Mouse (Mus musculus): ENCODE results near the gene Upk3a. TPM values are rescaled to one million over a fixed set of nuclear protein-coding genes. Genes with fewer than 3 reads are reported as not detected.
"Not testable (repeated sequence)": the region's sequence is repeated elsewhere in the genome, so short reads cannot be mapped to it uniquely, and the experiment has no call there.

The Upk3a gene
- polyA plus RNA-seq, 1 experiment from 2014 or later, result 2.2 TPM

DNA sequence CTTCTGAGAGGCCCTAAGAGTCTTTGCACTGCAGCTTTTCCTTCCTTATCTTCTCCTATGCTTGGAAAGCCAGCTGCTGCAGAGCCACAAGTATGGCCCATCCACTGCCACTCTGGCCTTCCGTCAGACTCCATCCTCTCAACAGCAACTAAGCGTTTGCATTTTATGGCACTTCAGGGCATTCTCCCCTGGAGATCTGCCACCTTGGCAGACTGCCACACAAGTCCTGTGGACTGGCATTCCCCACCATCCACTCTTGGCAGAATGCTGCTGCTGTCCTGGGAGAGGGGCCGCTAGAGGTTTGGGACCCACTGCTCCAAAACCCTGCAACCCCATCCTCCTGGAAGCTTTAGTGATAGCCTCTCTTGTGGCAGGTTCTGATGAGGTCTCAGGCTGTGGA is 14.9 kb downstream of the Upk3a start:
- no peaks in the 10 kb centered on the region for H3K36me3 ChIP-seq (ENCODE audit: control insufficient read depth, insufficient read depth)
- 47% methylated on average over 3 of the region's 3 CpGs for WGBS
- no peak overlapping the region for H3K4me3 ChIP-seq (ENCODE audit: low read depth, low read length)
- TF ChIP-seq CTCF (IDR thresholded peaks at IDR 0.05; ENCODE audit: low read depth), result no peak
- peak overlapping the region; percentile 50; the same call in 1 of the 2 replicates for H3K27ac ChIP-seq (ENCODE audit: low read depth, low read length)
- no peaks in the 10 kb centered on the region for H3K9me3 ChIP-seq (ENCODE audit: control insufficient read depth)
- H3K9ac ChIP-seq (ENCODE audit: low read depth, low read length), result no peak overlapping the region
- no peak for ATAC-seq
- no peaks in the 10 kb centered on the region for H3K27me3 ChIP-seq (replicated peaks; ENCODE audit: control insufficient read depth, insufficient read depth, low read length)
- peaks cover 4% of the 10 kb centered on the region; the same call in 1 of the 2 replicates for H3K4me1 ChIP-seq (replicated peaks; ENCODE audit: control insufficient read depth, insufficient read depth, low read length)
- no peak overlapping the region for H3K4me2 ChIP-seq (replicated peaks; ENCODE audit: low read depth)

DNA sequence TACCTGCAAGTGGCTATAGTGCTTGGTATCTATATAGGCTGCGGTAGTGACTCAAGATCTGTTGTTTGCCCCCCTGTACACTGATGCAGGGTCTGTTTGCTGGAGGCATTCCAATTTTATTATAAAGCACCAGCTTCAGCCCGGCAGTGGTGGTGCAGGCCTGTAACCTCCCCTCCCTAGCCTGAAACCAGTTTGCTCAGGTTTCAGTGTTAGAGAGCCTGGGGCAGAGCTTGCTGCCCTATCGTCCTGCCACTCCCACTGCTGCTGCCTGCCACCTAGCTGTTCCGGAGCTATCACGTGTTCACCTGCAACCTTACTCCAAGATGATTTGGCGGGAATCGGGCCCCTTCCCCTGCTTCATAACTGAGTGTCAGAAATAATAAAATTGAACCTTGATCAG is 17.0 kb downstream of the Upk3a start:
- not testable (repeated sequence) for H3K9ac ChIP-seq (ENCODE audit: low read depth, low read length); H3K36me3 ChIP-seq (ENCODE audit: control insufficient read depth, insufficient read depth); H3K4me1 ChIP-seq (replicated peaks; ENCODE audit: control insufficient read depth, insufficient read depth, low read length); H3K4me3 ChIP-seq (ENCODE audit: low read depth, low read length); H3K27me3 ChIP-seq (replicated peaks; ENCODE audit: control insufficient read depth, insufficient read depth, low read length); H3K9me3 ChIP-seq (ENCODE audit: control insufficient read depth); H3K4me2 ChIP-seq (replicated peaks; ENCODE audit: low read depth)
- TF ChIP-seq CTCF (IDR thresholded peaks at IDR 0.05; ENCODE audit: low read depth), result peak; percentile 34; the same call in 1 of the 2 replicates
- 0 out of 2 replicates have a peak, but pooled peaks have one; percentile 5 for ATAC-seq
- 0 out of 2 replicates have a peak overlapping the region, but pooled peaks have one; percentile 28 for H3K27ac ChIP-seq (ENCODE audit: low read depth, low read length)
- 24% methylated on average over 7 of the region's 7 CpGs for WGBS

DNA sequence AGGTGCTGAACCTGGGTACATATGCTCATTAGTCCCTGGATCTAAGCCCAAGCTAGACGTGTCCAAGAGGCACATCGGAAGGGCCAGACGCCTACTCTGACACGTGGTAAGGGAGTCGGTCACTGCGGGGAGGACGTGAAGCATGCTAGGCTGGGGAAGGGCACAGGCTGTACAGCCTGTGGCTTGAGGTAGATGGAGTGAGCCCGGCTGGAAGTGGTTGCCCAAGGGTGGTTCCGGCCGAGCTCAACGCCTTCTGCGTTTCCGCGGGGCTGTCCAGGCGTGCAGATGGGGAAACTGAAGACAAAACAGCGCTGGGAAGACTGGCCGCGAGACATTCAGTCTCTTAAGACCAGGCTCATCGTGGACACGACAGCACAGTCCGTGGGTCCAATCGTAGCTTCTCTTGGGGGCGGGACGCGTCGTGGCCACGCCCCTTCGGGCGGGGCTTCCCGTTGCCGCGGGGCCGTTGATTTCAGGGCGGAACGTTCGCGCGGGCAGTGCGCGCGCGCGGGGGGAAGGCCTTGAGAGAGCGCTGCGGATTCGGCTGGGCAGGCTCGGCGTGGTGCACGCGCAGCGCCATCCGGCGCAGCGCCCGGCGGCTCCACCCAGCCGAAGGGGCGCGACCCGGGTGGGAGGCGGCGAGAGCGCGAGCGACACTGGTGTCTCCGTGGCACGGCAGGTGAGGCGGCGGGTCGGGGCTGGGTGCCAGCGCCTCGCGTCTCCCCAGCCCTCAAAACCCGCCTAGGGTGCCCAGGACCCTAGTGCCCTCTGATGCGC is 19.8 kb downstream of the Upk3a start:
- peak overlapping the region; percentile 78 for H3K4me3 ChIP-seq (ENCODE audit: low read depth, low read length)
- H3K36me3 ChIP-seq (ENCODE audit: control insufficient read depth, insufficient read depth), result no peaks in the 10 kb centered on the region
- peak overlapping the region; percentile 69 for H3K9ac ChIP-seq (ENCODE audit: low read depth, low read length)
- no peaks in the 10 kb centered on the region for H3K27me3 ChIP-seq (replicated peaks; ENCODE audit: control insufficient read depth, insufficient read depth, low read length)
- peak; percentile 93 for ATAC-seq
- under 1% methylated on average over 70 of the region's 75 CpGs for WGBS
- no peaks in the 10 kb centered on the region for H3K9me3 ChIP-seq (ENCODE audit: control insufficient read depth)
- peak overlapping the region; percentile 90 for H3K4me2 ChIP-seq (replicated peaks; ENCODE audit: low read depth)
- TF ChIP-seq CTCF (IDR thresholded peaks at IDR 0.05; ENCODE audit: low read depth), result peak; percentile 38
- peaks cover 6% of the 10 kb centered on the region; the same call in 1 of the 2 replicates for H3K4me1 ChIP-seq (replicated peaks; ENCODE audit: control insufficient read depth, insufficient read depth, low read length)
- H3K27ac ChIP-seq (ENCODE audit: low read depth, low read length), result peak overlapping the region; percentile 54

GRCm38 (mm10) chr15:85037343-85037690 is 20.4 kb downstream of the Upk3a start:
- ATAC-seq, result no peak

DNA sequence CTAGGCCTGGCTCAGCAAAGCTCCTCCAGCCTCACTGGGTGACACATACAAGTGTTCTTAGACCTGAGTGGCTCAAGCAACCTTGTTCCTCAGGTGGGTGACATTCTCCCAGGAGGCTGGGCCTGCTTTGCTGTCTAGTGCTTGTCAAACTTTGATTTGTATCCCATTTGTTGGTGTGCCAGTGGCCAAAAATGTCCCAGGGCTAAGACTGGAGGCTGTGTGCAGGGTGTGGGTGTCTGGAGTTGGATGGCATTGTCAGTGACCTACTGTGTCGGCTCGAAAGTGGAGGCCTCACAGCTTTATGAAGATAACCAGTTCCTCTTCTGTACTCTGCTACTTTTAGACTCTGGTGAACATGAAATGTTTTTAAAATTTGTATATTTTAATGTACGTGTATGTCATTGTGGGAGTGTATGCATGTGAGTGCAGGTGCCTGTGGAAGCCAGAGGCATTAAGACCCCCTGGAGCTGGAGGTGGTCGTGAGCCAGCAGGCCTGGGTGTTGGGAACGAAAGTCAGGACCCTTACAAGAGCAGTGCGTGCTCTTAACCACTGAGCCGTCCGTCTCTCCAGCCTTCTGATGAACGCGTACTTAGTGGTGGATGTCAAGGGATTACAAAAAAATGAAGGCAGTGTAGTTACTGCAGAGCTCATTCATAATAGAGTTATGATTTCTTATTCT is 24.7 kb downstream of the Upk3a start:
- Histone ChIP-seq H3K27me3 (replicated peaks; ENCODE audit: control insufficient read depth, insufficient read depth, low read length) (no peaks in the 10 kb centered on the region), H3K4me1 (replicated peaks; ENCODE audit: control insufficient read depth, insufficient read depth, low read length) (0 out of 2 replicates have a peak, but pooled peaks cover 4% of the 10 kb centered on the region), H3K9ac (ENCODE audit: low read depth, low read length) (no peak overlapping the region), H3K4me3 (ENCODE audit: low read depth, low read length) (no peak overlapping the region), H3K9me3 (ENCODE audit: control insufficient read depth) (no peaks in the 10 kb centered on the region), H3K4me2 (replicated peaks; ENCODE audit: low read depth) (no peak overlapping the region), H3K36me3 (ENCODE audit: control insufficient read depth, insufficient read depth) (peaks cover 13% of the 10 kb centered on the region), H3K27ac (ENCODE audit: low read depth, low read length) (peak overlapping the region; percentile 52)
- ATAC-seq, result no peak
- 77% methylated on average over 10 of the region's 10 CpGs for WGBS
- TF ChIP-seq CTCF (IDR thresholded peaks at IDR 0.05; ENCODE audit: low read depth), result no peak

More at GRCm38 (mm10) chr15:85037343-85037690, 20.4 kb downstream of the Upk3a start:
- peak overlapping the region; percentile 54 for H3K27ac ChIP-seq (ENCODE audit: low read depth, low read length)
- H3K4me2 ChIP-seq (replicated peaks; ENCODE audit: low read depth), result peak overlapping the region; percentile 90
- no peak for TF ChIP-seq CTCF (IDR thresholded peaks at IDR 0.05; ENCODE audit: low read depth)
- H3K4me3 ChIP-seq (ENCODE audit: low read depth, low read length), result peak overlapping the region; percentile 78
- H3K27me3 ChIP-seq (replicated peaks; ENCODE audit: control insufficient read depth, insufficient read depth, low read length), result no peaks in the 10 kb centered on the region
- H3K36me3 ChIP-seq (ENCODE audit: control insufficient read depth, insufficient read depth), result no peaks in the 10 kb centered on the region
- H3K9ac ChIP-seq (ENCODE audit: low read depth, low read length), result peak overlapping the region; percentile 69
- peaks cover 8% of the 10 kb centered on the region; the same call in 1 of the 2 replicates for H3K4me1 ChIP-seq (replicated peaks; ENCODE audit: control insufficient read depth, insufficient read depth, low read length)
- no peaks in the 10 kb centered on the region for H3K9me3 ChIP-seq (ENCODE audit: control insufficient read depth)
- WGBS, result 5% methylated on average over 8 of the region's 8 CpGs

DNA sequence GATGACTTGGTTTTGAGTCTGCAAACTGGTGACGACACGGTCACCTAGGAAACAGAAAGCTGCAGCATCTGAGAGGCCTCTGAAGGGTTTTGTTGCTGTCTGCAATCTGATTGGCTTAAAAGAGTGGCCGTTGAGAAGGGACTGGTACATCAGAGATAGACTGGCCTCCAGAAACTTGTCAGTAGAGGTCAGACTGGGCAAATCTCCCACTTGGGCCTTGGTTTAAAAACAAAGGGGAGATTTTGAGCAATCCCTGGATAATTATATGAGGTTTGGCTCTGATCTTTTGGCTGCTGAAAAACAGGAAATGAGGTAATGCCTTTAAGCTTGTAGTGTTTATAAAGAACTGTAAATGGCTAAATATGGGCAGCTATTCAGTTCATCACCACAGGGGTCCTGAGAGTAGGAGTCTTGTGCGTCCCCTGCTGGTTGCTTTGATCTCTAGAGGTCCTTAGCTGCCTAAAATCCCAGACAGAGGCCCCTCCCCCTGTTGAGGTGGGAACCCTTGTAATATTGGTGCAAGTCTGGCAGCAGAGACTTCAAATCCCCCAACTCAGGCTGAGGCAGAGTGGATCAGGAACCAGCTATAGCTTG is 25.5 kb downstream of the Upk3a start:
- no peak overlapping the region for H3K9ac ChIP-seq (ENCODE audit: low read depth, low read length)
- H3K27me3 ChIP-seq (replicated peaks; ENCODE audit: control insufficient read depth, insufficient read depth, low read length), result no peaks in the 10 kb centered on the region
- H3K9me3 ChIP-seq (ENCODE audit: control insufficient read depth), result no peaks in the 10 kb centered on the region
- H3K36me3 ChIP-seq (ENCODE audit: control insufficient read depth, insufficient read depth), result peaks cover 20% of the 10 kb centered on the region
- H3K4me3 ChIP-seq (ENCODE audit: low read depth, low read length), result no peak overlapping the region
- 0 out of 2 replicates have a peak, but pooled peaks cover 4% of the 10 kb centered on the region for H3K4me1 ChIP-seq (replicated peaks; ENCODE audit: control insufficient read depth, insufficient read depth, low read length)
- 21% methylated on average over 4 of the region's 4 CpGs for WGBS
- H3K4me2 ChIP-seq (replicated peaks; ENCODE audit: low read depth), result no peak overlapping the region
- H3K27ac ChIP-seq (ENCODE audit: low read depth, low read length), result peak overlapping the region; percentile 52; the same call in 1 of the 2 replicates
- peak; percentile 79 for ATAC-seq
- peak; percentile 92 for TF ChIP-seq CTCF (IDR thresholded peaks at IDR 0.05; ENCODE audit: low read depth)
